Mouse (Mus musculus): ENCODE results near the gene Trak2. TPM values are rescaled to one million over a fixed set of nuclear protein-coding genes. Genes with fewer than 3 reads are reported as not detected.
"Not testable (repeated sequence)": the region's sequence is repeated elsewhere in the genome, so short reads cannot be mapped to it uniquely, and the experiment has no call there.

Trak2 gene
- total RNA-seq, 2 experiments from 2014 or later = 52.2 to 60.1 TPM

DNA sequence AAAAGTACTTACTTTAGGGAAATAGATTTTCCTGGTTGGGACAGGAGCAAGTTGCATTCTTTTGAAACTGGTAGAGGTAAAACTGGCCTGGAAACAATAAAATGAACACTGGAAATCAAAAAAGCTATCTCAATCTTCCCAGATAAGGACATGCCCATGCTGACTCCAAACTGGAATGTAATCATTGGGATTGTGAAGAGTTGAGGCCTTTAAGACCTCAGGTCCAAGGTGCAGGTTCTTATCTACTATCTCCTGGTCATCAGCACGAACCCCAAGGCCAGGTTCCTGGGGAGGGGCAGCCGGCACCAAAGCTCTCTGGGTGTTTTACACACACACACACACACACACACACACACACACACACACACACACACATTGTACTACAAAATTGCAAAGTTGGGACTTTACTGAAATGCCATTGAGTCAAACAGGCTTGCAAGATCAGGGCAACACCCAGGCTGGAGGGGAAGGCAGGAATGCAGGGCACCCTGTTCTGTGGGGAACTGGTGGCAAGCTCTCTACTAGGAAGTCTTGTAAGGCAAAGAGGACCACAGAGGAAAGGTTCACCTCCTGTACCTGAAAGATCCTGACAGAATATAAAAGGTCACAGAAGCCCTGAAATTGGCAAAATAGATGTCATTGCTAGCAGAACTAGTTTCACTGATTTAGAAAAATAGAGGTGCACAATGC is 81.6 kb downstream of the Trak2 start:
- DNase-seq (ENCODE audit: low spot score in 2 of 2) = not testable (repeated sequence)

- not testable (repeated sequence) for DNase-seq (ENCODE audit: low spot score in 2 of 2)
Observed at GRCm38 (mm10) chr1:58890697-58891290, 82.4 kb downstream of the Trak2 start.

- no peak for DNase-seq (ENCODE audit: low spot score in 2 of 2)
Observed at GRCm38 (mm10) chr1:58889826-58890546, 83.2 kb downstream of the Trak2 start.

GRCm38 (mm10) chr1:58885646-58886045 is 87.6 kb downstream of the Trak2 start:
- no peak for DNase-seq (ENCODE audit: low spot score in 2 of 2)

DNA sequence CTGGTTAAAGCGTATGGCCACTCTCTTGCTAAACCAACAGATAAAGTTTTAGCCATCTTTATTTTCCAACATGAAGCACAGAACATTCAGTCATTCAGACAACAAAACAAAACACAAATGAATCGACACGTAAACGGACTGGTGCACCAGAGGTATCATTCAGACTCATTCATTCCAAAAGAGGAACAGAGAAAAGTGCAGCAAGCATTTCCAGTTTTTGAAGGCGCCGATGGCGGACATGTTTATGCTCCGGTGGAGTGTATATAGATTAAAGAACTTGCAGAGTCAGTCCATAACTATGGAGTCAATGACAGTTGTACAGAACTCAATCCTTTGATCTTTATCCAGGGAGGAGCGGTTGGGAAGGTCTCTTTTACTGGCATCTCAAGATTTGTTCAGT is 90.0 kb downstream of the Trak2 start:
- DNase-seq (ENCODE audit: low spot score in 2 of 2) = not testable (repeated sequence)

DNA sequence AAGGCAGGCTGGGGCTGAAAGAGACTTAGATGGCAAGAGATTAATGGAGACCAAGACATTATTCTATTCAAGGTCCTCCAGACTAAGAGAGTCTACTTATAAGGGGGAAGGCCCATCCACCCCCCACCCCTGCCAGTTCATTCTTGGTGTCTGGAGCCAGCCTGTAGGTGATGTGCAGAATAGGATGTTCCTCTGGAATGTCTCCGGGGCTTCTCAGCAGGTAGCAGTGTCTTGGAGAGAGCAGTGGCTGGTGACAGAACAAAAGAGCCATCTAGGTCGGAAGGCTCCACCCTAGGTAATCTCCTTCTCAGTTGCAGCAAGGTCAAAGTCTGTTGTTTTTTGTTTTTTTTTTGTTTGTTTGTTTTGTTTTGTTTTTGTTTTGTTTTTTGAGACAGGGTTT is 93.9 kb downstream of the Trak2 start:
- DNase-seq (ENCODE audit: low spot score in 2 of 2) = not testable (repeated sequence)

- DNase-seq (ENCODE audit: low spot score in 2 of 2) = not testable (repeated sequence)
Observed at GRCm38 (mm10) chr1:58876500-58876899, 96.7 kb downstream of the Trak2 start.

DNA sequence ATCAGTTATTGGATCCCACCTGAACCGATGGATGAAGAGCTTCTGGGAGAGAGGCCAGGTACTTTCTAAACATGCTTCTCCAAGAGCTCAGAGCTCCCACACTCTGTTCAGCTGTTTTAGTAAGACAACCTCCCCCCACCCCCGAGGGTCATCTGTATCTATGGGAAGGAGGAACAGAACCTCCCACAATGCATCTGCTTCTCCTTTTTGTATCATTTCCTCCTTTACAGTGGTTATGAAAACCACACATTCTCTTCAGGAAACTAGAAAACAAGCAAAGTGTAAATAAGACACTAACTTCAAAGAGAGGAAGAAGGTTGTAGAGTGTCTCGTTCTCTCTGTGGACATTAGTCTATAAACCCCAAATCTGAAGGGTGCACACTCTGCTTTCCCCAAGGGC is 112.6 kb downstream of the Trak2 start:
- DNase-seq (ENCODE audit: low spot score in 2 of 2) = not testable (repeated sequence)

GRCm38 (mm10) chr1:58859738-58860365 is 113.4 kb downstream of the Trak2 start:
- peak in 1 of 2 experiments; percentile 24 for DNase-seq (ENCODE audit: low spot score in 2 of 2)

DNA sequence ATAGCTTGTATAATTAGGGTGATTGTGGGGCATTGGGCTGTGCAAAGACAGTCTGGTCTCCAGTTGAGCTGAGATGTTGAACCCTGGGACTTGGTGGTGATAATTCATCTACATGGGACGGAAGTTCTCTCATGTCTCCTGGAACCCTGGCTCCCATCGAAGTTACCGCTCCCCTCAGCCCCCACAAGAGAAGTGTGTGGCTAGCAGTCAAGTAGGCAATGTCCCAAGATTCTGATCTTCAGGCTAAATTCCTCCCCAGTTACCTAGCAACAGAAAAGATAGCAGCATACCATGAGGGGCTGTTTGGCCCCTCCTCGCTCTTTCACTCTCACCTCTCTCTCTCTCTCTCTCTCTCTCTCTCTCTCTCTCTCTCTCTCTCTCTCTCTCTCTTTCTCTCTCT is 114.1 kb downstream of the Trak2 start:
- DNase-seq (ENCODE audit: low spot score in 2 of 2) = not testable (repeated sequence)

DNA sequence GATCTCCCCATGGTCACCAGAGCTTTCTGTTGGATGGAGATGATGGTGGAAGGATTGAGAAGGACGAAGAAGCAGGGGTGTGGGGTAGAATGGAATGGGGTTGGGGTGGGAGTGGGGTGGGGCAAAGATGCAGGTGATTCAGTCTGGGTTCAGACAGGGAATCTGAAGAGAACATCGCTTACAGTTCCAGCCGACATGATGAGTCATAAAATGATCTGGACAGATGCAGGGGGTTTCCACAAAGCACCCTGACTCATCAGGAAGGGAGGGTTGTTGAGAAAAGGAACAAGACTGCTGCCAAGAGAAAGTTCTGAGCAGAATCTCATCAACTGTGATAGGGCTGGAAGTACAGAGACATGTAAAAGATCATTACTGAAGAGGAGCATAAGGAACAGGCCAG is 116.4 kb downstream of the Trak2 start:
- not testable (repeated sequence) for DNase-seq (ENCODE audit: low spot score in 2 of 2)

Other genes with a start within 250 kb of the Trak2 start
- 10 to 100 TPM; 25.6 to 29.8 TPM for gene Casp8, start 178.1 kb downstream of the Trak2 start, total RNA-seq (2021)
- gene Stradb, start 92 bp upstream of the Trak2 start, total RNA-seq (2021) = 10 to 100 TPM; 24.6 to 25.5 TPM
- not detected for gene C2cd6, start 121.5 kb upstream of the Trak2 start, total RNA-seq (2021)
- gene Tmem237, start 147.0 kb upstream of the Trak2 start, total RNA-seq (2021) = 10 to 100 TPM; 20.7 to 22.3 TPM
- under 1 TPM; 0.14 to 0.39 TPM for gene Mpp4, start 190.0 kb upstream of the Trak2 start, total RNA-seq (2021)